Mouse (Mus musculus): ENCODE measurements around the gene Obsl1. TPM values are rescaled to one million over a fixed set of nuclear protein-coding genes. Genes with fewer than 3 reads are reported as not detected.

The Obsl1 gene
- polyA plus RNA-seq, 1 experiment from 2014 or later, result 17.1 TPM

DNA sequence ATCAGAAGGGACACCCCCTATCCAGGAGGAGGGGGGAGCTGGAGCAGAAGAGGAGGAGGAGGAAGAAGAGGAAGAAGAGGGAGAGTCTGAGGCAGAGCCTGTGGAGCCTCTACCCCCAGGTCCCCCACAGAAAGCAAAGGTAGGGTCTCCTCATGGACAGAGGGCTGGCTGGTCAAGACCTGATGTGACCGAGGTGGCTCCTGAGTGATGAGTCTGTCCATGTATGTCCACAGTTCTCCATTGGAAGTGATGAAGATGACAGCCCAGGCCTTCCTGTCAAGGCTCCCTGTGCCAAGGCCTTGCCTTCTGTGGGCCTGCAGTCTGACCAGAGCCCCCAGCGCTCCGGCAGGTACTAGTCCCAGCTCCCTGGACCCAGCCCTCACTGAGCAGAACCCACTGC, 41.8 kb upstream of the Obsl1 start:
- no peak for TF ChIP-seq CTCF (IDR thresholded peaks at IDR 0.05; ENCODE audit: low read depth)
- no peak overlapping the region for H3K9ac ChIP-seq (ENCODE audit: low read depth, low read length)

DNA sequence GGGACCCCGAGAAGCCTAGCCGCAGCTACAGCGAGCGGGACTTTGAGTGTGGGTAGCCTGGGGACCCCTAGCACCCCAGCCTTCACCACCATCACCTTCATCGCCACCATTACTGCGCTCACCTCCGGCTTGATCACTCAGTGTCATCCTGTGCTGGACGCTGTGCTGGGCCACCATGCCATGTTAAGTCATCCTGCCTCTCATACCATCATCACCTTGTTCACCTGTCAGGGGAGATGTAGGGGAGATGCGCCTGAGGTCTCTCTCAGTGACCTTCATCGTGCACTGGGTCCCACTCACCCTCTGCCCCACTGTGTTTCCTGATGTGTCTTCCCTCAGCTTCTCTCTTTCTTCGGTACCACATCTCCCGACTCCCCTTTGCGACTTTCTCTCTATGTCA, 41.1 kb upstream of the Obsl1 start:
- WGBS, result 96% methylated on average over 13 of the region's 13 CpGs
- TF ChIP-seq CTCF (IDR thresholded peaks at IDR 0.05; ENCODE audit: low read depth), result no peak
- Histone ChIP-seq H3K4me3 (ENCODE audit: low read depth, low read length) (no peak overlapping the region), H3K36me3 (ENCODE audit: control insufficient read depth, insufficient read depth) (peaks cover 5% of the 10 kb centered on the region; the same call in 1 of the 2 replicates), H3K9me3 (ENCODE audit: control insufficient read depth) (no peaks in the 10 kb centered on the region), H3K27me3 (replicated peaks; ENCODE audit: control insufficient read depth, insufficient read depth, low read length) (no peaks in the 10 kb centered on the region), H3K27ac (ENCODE audit: low read depth, low read length) (no peak overlapping the region), H3K4me1 (replicated peaks; ENCODE audit: control insufficient read depth, insufficient read depth, low read length) (0 out of 2 replicates have a peak, but pooled peaks cover 2% of the 10 kb centered on the region), H3K4me2 (replicated peaks; ENCODE audit: low read depth) (peak overlapping the region; percentile 93; the same call in 1 of the 2 replicates), H3K9ac (ENCODE audit: low read depth, low read length) (no peak overlapping the region)
- ATAC-seq, result no peak

More for the DNA sequence above, 41.8 kb upstream of the Obsl1 start:
- no peaks in the 10 kb centered on the region for H3K27me3 ChIP-seq (replicated peaks; ENCODE audit: control insufficient read depth, insufficient read depth, low read length)
- ATAC-seq, result no peak
- no peaks in the 10 kb centered on the region for H3K9me3 ChIP-seq (ENCODE audit: control insufficient read depth)
- no peak overlapping the region for H3K4me3 ChIP-seq (ENCODE audit: low read depth, low read length)
- 92% methylated on average over 3 of the region's 3 CpGs for WGBS
- H3K36me3 ChIP-seq (ENCODE audit: control insufficient read depth, insufficient read depth), result peaks cover 5% of the 10 kb centered on the region; the same call in 1 of the 2 replicates
- H3K27ac ChIP-seq (ENCODE audit: low read depth, low read length), result no peak overlapping the region
- H3K4me1 ChIP-seq (replicated peaks; ENCODE audit: control insufficient read depth, insufficient read depth, low read length), result 0 out of 2 replicates have a peak, but pooled peaks cover 2% of the 10 kb centered on the region
- no peak overlapping the region for H3K4me2 ChIP-seq (replicated peaks; ENCODE audit: low read depth)

DNA sequence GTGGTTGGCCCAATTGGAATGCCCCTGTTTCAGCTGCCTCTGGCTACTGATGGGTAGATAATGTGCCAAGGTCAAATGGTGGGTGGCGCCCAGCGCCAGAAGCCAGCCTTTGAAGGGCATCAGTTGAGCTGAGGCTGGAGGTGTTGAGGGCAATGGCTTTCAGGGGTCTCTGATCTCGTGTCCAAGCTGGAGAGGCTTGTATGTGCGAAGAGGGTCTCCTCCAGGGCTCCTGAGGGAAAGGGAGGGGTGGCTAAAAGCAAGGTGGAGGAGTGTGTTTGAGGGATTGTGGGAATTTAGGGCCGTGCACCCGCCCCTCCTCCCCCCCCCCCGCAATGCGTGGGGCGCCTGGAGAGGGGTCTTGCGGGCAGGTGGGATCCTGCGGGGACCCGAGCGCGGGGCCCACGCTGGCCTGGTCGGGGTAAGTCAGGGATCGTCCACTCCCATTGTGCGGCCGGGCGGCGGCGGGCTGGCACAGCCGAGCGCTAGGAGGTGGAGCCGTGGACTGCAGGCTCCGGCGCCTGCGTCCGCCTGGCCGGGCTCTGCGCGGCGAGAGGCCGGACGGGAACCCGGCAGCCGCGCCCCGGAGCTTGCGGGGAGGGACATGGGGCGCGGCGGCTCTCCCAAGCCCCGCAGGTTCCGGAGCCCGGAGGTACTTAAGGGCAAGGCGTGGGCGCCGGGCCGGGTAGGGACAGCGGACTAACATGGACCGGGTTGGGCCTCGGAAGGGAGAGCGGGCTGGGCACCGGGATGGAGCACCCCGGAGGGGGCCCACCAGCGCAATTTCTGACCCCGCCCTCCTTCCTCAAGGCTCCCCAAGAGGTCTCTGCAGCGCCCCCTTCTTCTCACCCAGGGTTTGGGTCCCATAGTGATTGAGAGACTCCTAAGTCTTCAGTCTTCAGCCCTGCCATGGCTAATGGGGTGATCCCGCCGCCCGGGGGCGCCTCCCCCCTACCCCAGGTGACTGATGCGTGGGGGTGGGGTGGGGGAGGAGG, 40.0 kb upstream of the Obsl1 start, which contains the start of gene Slc4a3:
TSS of gene Slc4a3 (plus strand) at position 302 of the 992 bp plus-strand sequence.
- ATAC-seq, result peak; percentile 67

DNA sequence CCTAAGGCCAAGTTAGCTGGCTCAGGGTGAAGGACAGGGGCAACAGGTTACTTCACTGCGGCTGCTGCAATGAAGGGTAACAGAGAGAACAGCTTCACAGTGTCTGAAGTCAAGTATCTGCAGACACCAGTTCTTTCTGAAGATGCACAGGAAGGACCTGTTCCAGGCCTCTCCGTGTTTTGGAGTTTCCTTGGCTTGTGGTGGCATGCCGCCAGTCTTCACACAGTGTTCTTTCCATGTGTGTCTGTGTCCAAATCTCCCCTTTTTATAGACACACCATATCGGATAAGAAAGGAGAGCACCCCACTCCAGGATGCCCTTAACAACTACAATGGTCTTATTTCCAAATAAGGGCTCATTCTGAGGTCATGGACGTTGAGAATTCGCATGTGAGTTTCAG, 38.1 kb upstream of the Obsl1 start:
- no peak for ATAC-seq
- Histone ChIP-seq H3K4me1 (replicated peaks; ENCODE audit: control insufficient read depth, insufficient read depth, low read length) (peaks cover 2% of the 10 kb centered on the region; the same call in 1 of the 2 replicates), H3K4me2 (replicated peaks; ENCODE audit: low read depth) (no peak overlapping the region), H3K27me3 (replicated peaks; ENCODE audit: control insufficient read depth, insufficient read depth, low read length) (no peaks in the 10 kb centered on the region), H3K36me3 (ENCODE audit: control insufficient read depth, insufficient read depth) (no peaks in the 10 kb centered on the region), H3K9me3 (ENCODE audit: control insufficient read depth) (no peaks in the 10 kb centered on the region), H3K4me3 (ENCODE audit: low read depth, low read length) (no peak overlapping the region), H3K9ac (ENCODE audit: low read depth, low read length) (no peak overlapping the region), H3K27ac (ENCODE audit: low read depth, low read length) (no peak overlapping the region)
- TF ChIP-seq CTCF (IDR thresholded peaks at IDR 0.05; ENCODE audit: low read depth), result no peak
- 85% methylated on average over 6 of the region's 6 CpGs for WGBS

More for the DNA sequence above, 40.0 kb upstream of the Obsl1 start, which contains the start of gene Slc4a3:
- Histone ChIP-seq H3K4me3 (ENCODE audit: low read depth, low read length) (peak within 1 kb of the TSS; percentile 59), H3K9me3 (ENCODE audit: control insufficient read depth) (no peaks in the 10 kb centered on the region), H3K36me3 (ENCODE audit: control insufficient read depth, insufficient read depth) (0 out of 2 replicates have a peak, but pooled peaks cover 5% of the 10 kb centered on the region), H3K4me2 (replicated peaks; ENCODE audit: low read depth) (peak within 1 kb of the TSS; percentile 93), H3K4me1 (replicated peaks; ENCODE audit: control insufficient read depth, insufficient read depth, low read length) (0 out of 2 replicates have a peak, but pooled peaks cover 2% of the 10 kb centered on the region), H3K27ac (ENCODE audit: low read depth, low read length) (no peak within 1 kb of the TSS; the same call in 1 of the 2 replicates), H3K27me3 (replicated peaks; ENCODE audit: control insufficient read depth, insufficient read depth, low read length) (no peaks in the 10 kb centered on the region), H3K9ac (ENCODE audit: low read depth, low read length) (peak within 1 kb of the TSS; percentile 60)
- peak; percentile 42; the same call in 1 of the 2 replicates for TF ChIP-seq CTCF (IDR thresholded peaks at IDR 0.05; ENCODE audit: low read depth)
- WGBS, result 1% methylated on average over 43 of the region's 64 CpGs

DNA sequence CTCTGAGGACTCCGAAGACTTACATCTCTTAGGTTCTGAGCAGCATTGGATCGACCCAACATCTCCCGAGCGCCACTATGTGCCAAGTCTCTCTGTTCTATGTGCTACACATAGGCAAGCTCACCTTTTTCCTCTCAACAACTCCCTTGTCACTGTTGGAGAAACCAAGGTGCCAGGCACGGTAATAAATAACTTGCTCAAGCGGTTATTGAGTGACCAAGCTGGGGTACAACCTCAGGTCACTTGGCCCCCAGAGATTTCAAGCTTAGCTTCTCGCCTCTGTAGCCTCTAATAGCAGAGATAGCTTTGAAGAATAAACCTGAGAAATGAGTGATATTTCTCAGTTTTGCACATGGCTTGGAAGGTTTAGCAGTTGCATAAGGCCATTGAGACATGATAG, 35.2 kb upstream of the Obsl1 start:
- no peak overlapping the region for H3K27ac ChIP-seq (ENCODE audit: low read depth, low read length)
- no peak overlapping the region for H3K4me3 ChIP-seq (ENCODE audit: low read depth, low read length)
- H3K4me1 ChIP-seq (replicated peaks; ENCODE audit: control insufficient read depth, insufficient read depth, low read length), result peaks cover 2% of the 10 kb centered on the region; the same call in 1 of the 2 replicates
- no peak for ATAC-seq
- H3K27me3 ChIP-seq (replicated peaks; ENCODE audit: control insufficient read depth, insufficient read depth, low read length), result no peaks in the 10 kb centered on the region
- WGBS, result 84% methylated on average over 7 of the region's 7 CpGs
- no peak overlapping the region for H3K9ac ChIP-seq (ENCODE audit: low read depth, low read length)
- H3K9me3 ChIP-seq (ENCODE audit: control insufficient read depth), result no peaks in the 10 kb centered on the region
- H3K36me3 ChIP-seq (ENCODE audit: control insufficient read depth, insufficient read depth), result peaks cover 2% of the 10 kb centered on the region; the same call in 1 of the 2 replicates
- no peak overlapping the region for H3K4me2 ChIP-seq (replicated peaks; ENCODE audit: low read depth)
- no peak for TF ChIP-seq CTCF (IDR thresholded peaks at IDR 0.05; ENCODE audit: low read depth)

DNA sequence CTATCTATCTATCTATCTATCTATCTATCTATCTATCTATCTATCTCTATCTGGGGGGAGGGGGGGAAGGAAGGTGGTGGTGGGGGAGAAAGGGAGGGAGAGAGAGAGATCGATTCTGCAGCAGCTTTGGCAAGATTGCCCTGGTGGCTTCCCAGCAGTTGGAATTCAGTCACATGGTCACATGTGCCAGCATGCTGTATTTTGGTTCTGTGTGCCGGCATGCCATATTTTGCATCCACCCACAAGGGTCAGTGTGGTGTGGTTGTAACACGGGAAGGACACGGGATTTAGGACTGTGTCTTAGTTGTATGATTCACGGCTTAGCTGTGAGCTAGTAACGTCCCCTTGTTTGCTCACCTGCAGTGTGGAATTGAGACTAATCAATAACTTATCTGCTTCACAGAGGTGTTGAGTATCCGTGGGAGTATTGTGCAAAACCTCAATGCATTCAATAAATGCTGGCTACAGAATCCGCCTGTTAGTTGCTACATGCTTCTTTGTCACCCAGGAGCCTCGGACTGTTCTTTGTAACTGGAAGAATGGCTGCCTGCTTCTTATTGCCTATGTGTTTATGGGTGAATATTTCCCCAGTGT, 32.4 kb upstream of the Obsl1 start:
- Histone ChIP-seq H3K27me3 (replicated peaks; ENCODE audit: control insufficient read depth, insufficient read depth, low read length) (no peaks in the 10 kb centered on the region), H3K4me2 (replicated peaks; ENCODE audit: low read depth) (no peak overlapping the region), H3K9ac (ENCODE audit: low read depth, low read length) (no peak overlapping the region), H3K9me3 (ENCODE audit: control insufficient read depth) (no peaks in the 10 kb centered on the region), H3K4me3 (ENCODE audit: low read depth, low read length) (no peak overlapping the region), H3K4me1 (replicated peaks; ENCODE audit: control insufficient read depth, insufficient read depth, low read length) (no peaks in the 10 kb centered on the region; the same call in 1 of the 2 replicates), H3K27ac (ENCODE audit: low read depth, low read length) (no peak overlapping the region), H3K36me3 (ENCODE audit: control insufficient read depth, insufficient read depth) (peaks cover 28% of the 10 kb centered on the region)
- 43% methylated on average over 9 of the region's 9 CpGs for WGBS
- ATAC-seq, result no peak
- no peak for TF ChIP-seq CTCF (IDR thresholded peaks at IDR 0.05; ENCODE audit: low read depth)

Measured in intestine, postnatal 0 days (tissue).